Mouse (Mus musculus): ENCODE results near the gene Gm11985. TPM values are rescaled to one million over a fixed set of nuclear protein-coding genes. Genes with fewer than 3 reads are reported as not detected.

The Gm11985 gene
- polyA plus RNA-seq, 1 experiment from 2014 or later = 0.25 TPM

GRCm38 (mm10) chr11:7160146-7160545 lies 28.2 kb downstream of the Gm11985 start:
- peak overlapping the region; percentile 90 for H3K27ac ChIP-seq (ENCODE audit: low read length)
- H3K4me1 ChIP-seq (ENCODE audit: control insufficient read depth, insufficient read depth, low read length) = peaks cover 14% of the 10 kb centered on the region
- no peak overlapping the region for H3K9ac ChIP-seq (replicated peaks; ENCODE audit: low read depth, low read length)
- no peak overlapping the region for H3K4me2 ChIP-seq (replicated peaks; ENCODE audit: low read depth, low read length)
- no peaks in the 10 kb centered on the region for H3K9me3 ChIP-seq (ENCODE audit: control insufficient read depth, low read depth, low read length)
- no peaks in the 10 kb centered on the region for H3K27me3 ChIP-seq (ENCODE audit: control insufficient read depth, insufficient read depth, low read length)
- no peak overlapping the region for H3K4me3 ChIP-seq (ENCODE audit: low read depth, low read length)
- WGBS = 56% methylated on average over 6 of the region's 6 CpGs
- no peaks in the 10 kb centered on the region for H3K36me3 ChIP-seq (ENCODE audit: control insufficient read depth, insufficient read depth, low read length)
- ATAC-seq (ENCODE audit: insufficient number of reproducible peaks, insufficient read depth, low FRiP score, low read depth) = peak; percentile 25; the same call in 1 of the 2 replicates

- H3K4me3 ChIP-seq (ENCODE audit: low read depth, low read length) = no peak overlapping the region
- 86% methylated on average over 6 of the region's 6 CpGs for WGBS
- no peaks in the 10 kb centered on the region for H3K36me3 ChIP-seq (ENCODE audit: control insufficient read depth, insufficient read depth, low read length)
- H3K9ac ChIP-seq (replicated peaks; ENCODE audit: low read depth, low read length) = no peak overlapping the region
- no peak overlapping the region for H3K4me2 ChIP-seq (replicated peaks; ENCODE audit: low read depth, low read length)
- H3K4me1 ChIP-seq (ENCODE audit: control insufficient read depth, insufficient read depth, low read length) = peaks cover 14% of the 10 kb centered on the region
- H3K27ac ChIP-seq (ENCODE audit: low read length) = no peak overlapping the region
- H3K9me3 ChIP-seq (ENCODE audit: control insufficient read depth, low read depth, low read length) = no peaks in the 10 kb centered on the region
- no peak for ATAC-seq (ENCODE audit: insufficient number of reproducible peaks, insufficient read depth, low FRiP score, low read depth)
- H3K27me3 ChIP-seq (ENCODE audit: control insufficient read depth, insufficient read depth, low read length) = no peaks in the 10 kb centered on the region
Measured at GRCm38 (mm10) chr11:7158196-7158595, 30.2 kb downstream of the Gm11985 start.

GRCm38 (mm10) chr11:7156427-7156826 lies 31.9 kb downstream of the Gm11985 start:
- Histone ChIP-seq H3K4me3 (ENCODE audit: low read depth, low read length) (no peak overlapping the region), H3K27ac (ENCODE audit: low read length) (no peak overlapping the region)
- ATAC-seq (ENCODE audit: insufficient number of reproducible peaks, insufficient read depth, low FRiP score, low read depth) = no peak

GRCm38 (mm10) chr11:7153081-7153480 lies 35.3 kb downstream of the Gm11985 start:
- WGBS = 69% methylated on average over 8 of the region's 8 CpGs
- ATAC-seq (ENCODE audit: insufficient number of reproducible peaks, insufficient read depth, low FRiP score, low read depth) = no peak
- H3K4me3 ChIP-seq (ENCODE audit: low read depth, low read length) = no peak overlapping the region
- H3K9ac ChIP-seq (replicated peaks; ENCODE audit: low read depth, low read length) = no peak overlapping the region
- H3K4me1 ChIP-seq (ENCODE audit: control insufficient read depth, insufficient read depth, low read length) = no peaks in the 10 kb centered on the region
- no peak overlapping the region for H3K4me2 ChIP-seq (replicated peaks; ENCODE audit: low read depth, low read length)
- H3K9me3 ChIP-seq (ENCODE audit: control insufficient read depth, low read depth, low read length) = no peaks in the 10 kb centered on the region
- H3K27ac ChIP-seq (ENCODE audit: low read length) = no peak overlapping the region
- H3K36me3 ChIP-seq (ENCODE audit: control insufficient read depth, insufficient read depth, low read length) = no peaks in the 10 kb centered on the region
- H3K27me3 ChIP-seq (ENCODE audit: control insufficient read depth, insufficient read depth, low read length) = no peaks in the 10 kb centered on the region

More at GRCm38 (mm10) chr11:7156427-7156826, 31.9 kb downstream of the Gm11985 start:
- Histone ChIP-seq H3K27me3 (ENCODE audit: control insufficient read depth, insufficient read depth, low read length) (no peaks in the 10 kb centered on the region), H3K4me2 (replicated peaks; ENCODE audit: low read depth, low read length) (no peak overlapping the region), H3K36me3 (ENCODE audit: control insufficient read depth, insufficient read depth, low read length) (no peaks in the 10 kb centered on the region), H3K9ac (replicated peaks; ENCODE audit: low read depth, low read length) (no peak overlapping the region), H3K4me1 (ENCODE audit: control insufficient read depth, insufficient read depth, low read length) (peaks cover 14% of the 10 kb centered on the region), H3K9me3 (ENCODE audit: control insufficient read depth, low read depth, low read length) (no peaks in the 10 kb centered on the region)
- 50% methylated on average over 4 of the region's 4 CpGs for WGBS

- no peak for ATAC-seq (ENCODE audit: insufficient number of reproducible peaks, insufficient read depth, low FRiP score, low read depth)
- H3K36me3 ChIP-seq (ENCODE audit: control insufficient read depth, insufficient read depth, low read length) = no peaks in the 10 kb centered on the region
- H3K4me1 ChIP-seq (ENCODE audit: control insufficient read depth, insufficient read depth, low read length) = no peaks in the 10 kb centered on the region
- H3K4me3 ChIP-seq (ENCODE audit: low read depth, low read length) = no peak overlapping the region
- no peak overlapping the region for H3K9ac ChIP-seq (replicated peaks; ENCODE audit: low read depth, low read length)
- H3K4me2 ChIP-seq (replicated peaks; ENCODE audit: low read depth, low read length) = no peak overlapping the region
- WGBS = 94% methylated on average over 12 of the region's 12 CpGs
- no peaks in the 10 kb centered on the region for H3K9me3 ChIP-seq (ENCODE audit: control insufficient read depth, low read depth, low read length)
- no peak overlapping the region for H3K27ac ChIP-seq (ENCODE audit: low read length)
- H3K27me3 ChIP-seq (ENCODE audit: control insufficient read depth, insufficient read depth, low read length) = no peaks in the 10 kb centered on the region
Measured at GRCm38 (mm10) chr11:7152371-7152770, 36.0 kb downstream of the Gm11985 start.

- H3K4me1 ChIP-seq (ENCODE audit: control insufficient read depth, insufficient read depth, low read length) = no peaks in the 10 kb centered on the region
- no peak overlapping the region for H3K4me2 ChIP-seq (replicated peaks; ENCODE audit: low read depth, low read length)
- no peaks in the 10 kb centered on the region for H3K9me3 ChIP-seq (ENCODE audit: control insufficient read depth, low read depth, low read length)
- no peak for ATAC-seq (ENCODE audit: insufficient number of reproducible peaks, insufficient read depth, low FRiP score, low read depth)
- no peak overlapping the region for H3K27ac ChIP-seq (ENCODE audit: low read length)
- H3K9ac ChIP-seq (replicated peaks; ENCODE audit: low read depth, low read length) = no peak overlapping the region
- H3K4me3 ChIP-seq (ENCODE audit: low read depth, low read length) = no peak overlapping the region
- no peaks in the 10 kb centered on the region for H3K36me3 ChIP-seq (ENCODE audit: control insufficient read depth, insufficient read depth, low read length)
- no peaks in the 10 kb centered on the region for H3K27me3 ChIP-seq (ENCODE audit: control insufficient read depth, insufficient read depth, low read length)
- WGBS = 88% methylated on average over 8 of the region's 8 CpGs
Measured at GRCm38 (mm10) chr11:7150511-7150910, 37.9 kb downstream of the Gm11985 start.

GRCm38 (mm10) chr11:7149471-7149870 lies 38.9 kb downstream of the Gm11985 start:
- Histone ChIP-seq H3K9ac (replicated peaks; ENCODE audit: low read depth, low read length) (no peak overlapping the region), H3K4me3 (ENCODE audit: low read depth, low read length) (no peak overlapping the region), H3K9me3 (ENCODE audit: control insufficient read depth, low read depth, low read length) (no peaks in the 10 kb centered on the region), H3K27ac (ENCODE audit: low read length) (no peak overlapping the region), H3K4me2 (replicated peaks; ENCODE audit: low read depth, low read length) (no peak overlapping the region), H3K36me3 (ENCODE audit: control insufficient read depth, insufficient read depth, low read length) (no peaks in the 10 kb centered on the region), H3K4me1 (ENCODE audit: control insufficient read depth, insufficient read depth, low read length) (no peaks in the 10 kb centered on the region), H3K27me3 (ENCODE audit: control insufficient read depth, insufficient read depth, low read length) (no peaks in the 10 kb centered on the region)
- WGBS = 61% methylated on average over 7 of the region's 7 CpGs
- 0 out of 2 replicates have a peak, but pooled peaks have one; percentile 12 for ATAC-seq (ENCODE audit: insufficient number of reproducible peaks, insufficient read depth, low FRiP score, low read depth)

GRCm38 (mm10) chr11:7147945-7148344 lies 40.4 kb downstream of the Gm11985 start:
- Histone ChIP-seq H3K4me2 (replicated peaks; ENCODE audit: low read depth, low read length) (no peak overlapping the region), H3K4me3 (ENCODE audit: low read depth, low read length) (no peak overlapping the region), H3K4me1 (ENCODE audit: control insufficient read depth, insufficient read depth, low read length) (0 out of 2 replicates have a peak, but pooled peaks cover 3% of the 10 kb centered on the region), H3K36me3 (ENCODE audit: control insufficient read depth, insufficient read depth, low read length) (no peaks in the 10 kb centered on the region), H3K9me3 (ENCODE audit: control insufficient read depth, low read depth, low read length) (no peaks in the 10 kb centered on the region), H3K9ac (replicated peaks; ENCODE audit: low read depth, low read length) (no peak overlapping the region), H3K27me3 (ENCODE audit: control insufficient read depth, insufficient read depth, low read length) (no peaks in the 10 kb centered on the region), H3K27ac (ENCODE audit: low read length) (no peak overlapping the region)
- 91% methylated on average over 7 of the region's 7 CpGs for WGBS
- ATAC-seq (ENCODE audit: insufficient number of reproducible peaks, insufficient read depth, low FRiP score, low read depth) = no peak

GRCm38 (mm10) chr11:7147536-7147935 lies 40.8 kb downstream of the Gm11985 start:
- WGBS = 96% methylated on average over 8 of the region's 8 CpGs
- no peaks in the 10 kb centered on the region for H3K9me3 ChIP-seq (ENCODE audit: control insufficient read depth, low read depth, low read length)
- ATAC-seq (ENCODE audit: insufficient number of reproducible peaks, insufficient read depth, low FRiP score, low read depth) = no peak

More at GRCm38 (mm10) chr11:7147536-7147935, 40.8 kb downstream of the Gm11985 start:
- no peak overlapping the region for H3K9ac ChIP-seq (replicated peaks; ENCODE audit: low read depth, low read length)
- 0 out of 2 replicates have a peak, but pooled peaks cover 3% of the 10 kb centered on the region for H3K4me1 ChIP-seq (ENCODE audit: control insufficient read depth, insufficient read depth, low read length)
- no peaks in the 10 kb centered on the region for H3K27me3 ChIP-seq (ENCODE audit: control insufficient read depth, insufficient read depth, low read length)
- H3K36me3 ChIP-seq (ENCODE audit: control insufficient read depth, insufficient read depth, low read length) = no peaks in the 10 kb centered on the region
- no peak overlapping the region for H3K4me3 ChIP-seq (ENCODE audit: low read depth, low read length)
- no peak overlapping the region for H3K27ac ChIP-seq (ENCODE audit: low read length)
- H3K4me2 ChIP-seq (replicated peaks; ENCODE audit: low read depth, low read length) = no peak overlapping the region

Data from stomach, embryonic 14.5 days (tissue).